Mouse (Mus musculus) brain, embryonic 14.5 days (tissue): ENCODE measurements around the gene Olah.

Experiments used
- CTCF ChIP-seq: fragments of 200-500 bp; IDR thresholded peaks from 2 replicates; pipeline ENCODE4 v1.5.1; 2012; ENCODE audit warnings: inconsistent platforms, mild to moderate bottlenecking, moderate library complexity, borderline replicate concordance; ENCODE audit not compliant: insufficient read depth, insufficient read length; ENCODE audit errors: extremely low read depth
- POLR2A ChIP-seq: fragments of 200-500 bp; IDR thresholded peaks from 2 replicates; pipeline ENCODE4 v1.6.1; 2012; ENCODE audit warnings: mild to moderate bottlenecking, inconsistent platforms, borderline replicate concordance; ENCODE audit not compliant: poor library complexity, insufficient read depth, insufficient read length, severe bottlenecking; ENCODE audit errors: extremely low read depth

- TF ChIP-seq CTCF (no peak), POLR2A (no peak)
Measured at GRCm38 (mm10) chr2:3445984-3446383, 49.0 kb upstream of the Olah start.
